Mouse (Mus musculus): ENCODE measurements around the gene Olfr30.

DNA sequence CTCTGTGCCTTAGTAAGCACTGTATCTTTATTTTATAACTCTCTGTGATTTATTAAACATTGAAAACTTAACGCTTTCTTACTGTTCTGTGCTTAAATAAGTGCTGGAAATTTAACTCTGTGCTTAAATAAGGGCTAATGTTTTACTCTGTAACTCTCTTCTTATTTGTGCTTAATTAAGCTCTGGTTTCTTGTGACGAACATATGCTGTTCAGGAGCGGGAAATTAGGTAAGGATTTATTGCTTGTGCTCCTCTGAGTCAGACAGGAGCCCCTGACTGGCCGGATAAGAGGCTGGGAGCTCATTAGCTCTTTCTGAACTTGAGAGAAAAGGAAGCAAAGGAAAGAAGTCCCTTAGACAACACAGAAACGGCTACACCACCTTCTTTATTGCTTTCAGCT, 24.2 kb downstream of the Olfr30 start:
- TF ChIP-seq CTCF (conservative IDR thresholded peaks at IDR 0.05; ENCODE audit: low read length) (no peak), NANOG (IDR thresholded peaks at IDR 0.05; ENCODE audit: borderline replicate concordance, low read length) (no peak), POU5F1 (IDR thresholded peaks at IDR 0.05; ENCODE audit: borderline replicate concordance, low read length) (no peak)
